Mouse (Mus musculus) heart, embryonic 10.5 days (tissue): ENCODE data around the gene H2-Eb2. TPM values are rescaled to one million over a fixed set of nuclear protein-coding genes. Genes with fewer than 3 reads are reported as not detected.

Source experiments
- DNase-seq: peaks from one replicate; pipeline ENCODE4 v3.0.0-alpha.2; 2017; ENCODE audit warnings: low spot score
- H3K27ac ChIP-seq: fragments of 300-500 bp; sonication (generic); 2 replicates; pipeline ENCODE4 v1.5.1; 2016; ENCODE audit warnings: mild to moderate bottlenecking
- H3K27me3 ChIP-seq: fragments of 300-500 bp; sonication (generic); 2 replicates; pipeline ENCODE4 v1.6.1; 2016; ENCODE audit warnings: mild to moderate bottlenecking; ENCODE audit not compliant: poor library complexity, insufficient read depth, severe bottlenecking
- H3K36me3 ChIP-seq: fragments of 300-500 bp; sonication (generic); 2 replicates; pipeline ENCODE4 v1.6.1; 2016; ENCODE audit warnings: mild to moderate bottlenecking, moderate library complexity
- H3K4me1 ChIP-seq: fragments of 300-500 bp; sonication (generic); 2 replicates; pipeline ENCODE4 v1.6.1; 2016; ENCODE audit warnings: mild to moderate bottlenecking
- H3K4me3 ChIP-seq: fragments of 300-500 bp; sonication (generic); 2 replicates; pipeline ENCODE4 v1.5.1; 2016; ENCODE audit warnings: mild to moderate bottlenecking, moderate library complexity
- H3K9me3 ChIP-seq: fragments of 300-500 bp; sonication (generic); 2 replicates; pipeline ENCODE4 v1.6.1; 2016; ENCODE audit warnings: mild to moderate bottlenecking, moderate library complexity
- WGBS: fragments of 180-500 bp; shearing (Covaris S2); methylation state at CpG from one replicate; pipeline ENCODE4 v1.1.7; 2016; 5-methylcytosine and 5-hydroxymethylcytosine counted together
- polyA plus RNA-seq: library from polyadenylated mRNA; unstranded; fragments of >200 nt; fragmentation: Nextera tagmentation; extraction: Ambion mirVana; gene quantifications from 2 replicates; pipeline ENCODE4 v1.2.1, GENCODE M21; 2016

H2-Eb2 gene
- polyA plus RNA-seq, 1 experiment from 2014 or later = not detected

DNA sequence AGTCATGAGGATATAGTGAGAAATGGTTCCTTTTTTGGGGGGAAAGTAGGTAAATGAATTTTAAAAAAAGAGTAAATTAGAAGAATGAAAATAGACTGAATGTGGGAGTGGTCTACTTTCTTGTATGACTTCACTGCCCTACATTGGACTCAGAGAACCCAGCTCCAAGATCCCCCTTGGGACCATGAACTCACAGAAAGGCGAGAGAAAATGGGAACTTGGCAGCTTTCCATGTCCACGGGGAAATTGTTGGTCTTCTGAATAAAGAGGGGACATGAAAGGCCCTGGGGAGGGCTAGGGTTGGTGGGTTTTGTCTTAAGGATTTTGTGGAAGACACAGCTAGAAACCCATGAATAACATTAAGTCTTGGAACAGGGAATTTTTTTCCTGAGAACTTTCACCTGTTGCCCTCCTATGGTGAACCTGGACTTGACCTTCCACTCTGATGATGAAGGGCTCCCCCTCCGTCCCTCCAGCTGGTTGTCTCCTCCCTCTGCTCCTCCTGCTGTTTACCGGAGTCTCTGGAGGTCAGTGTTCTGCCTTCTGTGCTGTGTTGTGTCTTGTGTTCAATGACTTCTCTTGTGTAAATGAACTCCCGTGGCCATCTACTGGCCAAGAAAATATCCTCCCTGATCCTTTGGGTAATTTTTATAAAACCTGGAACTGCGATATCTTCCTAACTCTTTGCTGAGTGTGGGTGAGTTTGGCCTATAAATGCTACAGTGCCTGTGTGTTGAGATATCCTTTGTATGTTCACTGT is 52.2 kb downstream of the H2-Eb2 start:
- H3K4me1 ChIP-seq = no peaks in the 10 kb centered on the region
- no peaks in the 10 kb centered on the region for H3K36me3 ChIP-seq
- WGBS = 64% methylated on average over 6 of the region's 6 CpGs
- H3K27ac ChIP-seq = no peak overlapping the region
- H3K27me3 ChIP-seq = peaks cover 8% of the 10 kb centered on the region; the same call in 1 of the 2 replicates
- H3K9me3 ChIP-seq = no peaks in the 10 kb centered on the region
- DNase-seq = no peak
- no peak overlapping the region for H3K4me3 ChIP-seq

DNA sequence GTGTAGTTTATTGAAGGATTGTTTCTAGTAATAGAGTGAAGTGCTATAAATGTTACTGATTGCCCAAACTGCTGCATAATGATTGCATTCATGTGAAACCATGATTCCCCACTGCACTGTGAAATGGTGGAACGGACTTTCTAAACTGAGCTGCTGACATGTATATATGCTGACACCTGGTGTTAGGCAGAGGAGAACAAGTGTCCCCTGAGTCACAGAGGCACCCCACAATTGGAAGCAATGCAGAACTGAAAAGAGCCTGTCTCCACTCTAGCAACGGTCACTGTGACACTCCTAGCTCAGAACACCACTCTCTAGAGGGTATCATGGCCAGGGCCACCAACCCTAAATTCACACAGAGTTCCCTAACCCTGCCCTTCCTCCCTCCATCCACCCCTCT is 53.3 kb downstream of the H2-Eb2 start:
- 68% methylated on average over 2 of the region's 2 CpGs for WGBS
- H3K4me3 ChIP-seq = no peak overlapping the region
- no peaks in the 10 kb centered on the region for H3K4me1 ChIP-seq
- H3K9me3 ChIP-seq = no peaks in the 10 kb centered on the region
- H3K27me3 ChIP-seq = peaks cover 7% of the 10 kb centered on the region; the same call in 1 of the 2 replicates
- no peaks in the 10 kb centered on the region for H3K36me3 ChIP-seq
- no peak overlapping the region for H3K27ac ChIP-seq
- DNase-seq = no peak

DNA sequence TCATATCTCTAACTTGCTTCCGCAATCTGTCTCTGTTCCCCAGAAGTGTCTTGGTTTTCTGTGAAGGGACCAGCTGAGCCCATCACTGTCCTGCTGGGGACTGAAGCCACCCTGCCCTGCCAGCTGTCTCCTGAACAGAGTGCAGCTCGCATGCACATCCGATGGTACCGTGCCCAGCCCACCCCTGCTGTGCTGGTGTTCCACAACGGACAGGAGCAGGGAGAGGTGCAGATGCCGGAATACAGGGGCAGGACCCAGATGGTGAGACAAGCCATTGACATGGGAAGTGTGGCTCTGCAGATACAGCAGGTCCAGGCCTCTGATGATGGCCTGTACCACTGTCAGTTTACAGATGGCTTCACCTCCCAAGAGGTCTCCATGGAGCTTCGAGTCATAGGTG is 54.0 kb downstream of the H2-Eb2 start:
- H3K27me3 ChIP-seq = no peaks in the 10 kb centered on the region; the same call in 1 of the 2 replicates
- 80% methylated on average over 7 of the region's 7 CpGs for WGBS
- H3K27ac ChIP-seq = no peak overlapping the region
- DNase-seq = no peak
- no peaks in the 10 kb centered on the region for H3K9me3 ChIP-seq
- no peaks in the 10 kb centered on the region for H3K4me1 ChIP-seq
- no peak overlapping the region for H3K4me3 ChIP-seq
- H3K36me3 ChIP-seq = no peaks in the 10 kb centered on the region

DNA sequence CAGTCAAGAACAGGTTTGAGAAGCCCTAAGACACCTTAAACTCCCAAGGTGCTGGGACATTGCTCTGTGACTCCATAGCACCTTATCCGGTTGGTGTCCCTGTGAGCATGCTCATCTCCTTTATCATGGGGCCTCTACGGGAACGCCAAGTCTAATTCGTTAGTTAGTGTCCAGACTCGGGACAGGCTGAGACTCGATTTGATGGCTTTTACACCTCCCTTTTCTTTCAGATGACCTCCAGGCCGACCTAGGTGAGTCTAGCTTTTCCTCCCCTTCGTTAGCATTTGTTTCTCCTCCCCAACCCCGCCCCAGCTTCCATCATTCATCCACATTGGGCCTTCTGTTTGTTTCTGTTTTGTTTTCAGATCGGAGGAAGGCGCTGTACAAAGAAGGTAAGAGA is 56.4 kb downstream of the H2-Eb2 start:
- no peak overlapping the region for H3K4me3 ChIP-seq
- 69% methylated on average over 11 of the region's 11 CpGs for WGBS
- no peak overlapping the region for H3K27ac ChIP-seq

GRCm38 (mm10) chr17:34383212-34383611 is 57.7 kb downstream of the H2-Eb2 start:
- Histone ChIP-seq H3K27me3 (0 out of 2 replicates have a peak, but pooled peaks cover 4% of the 10 kb centered on the region), H3K4me3 (no peak overlapping the region), H3K4me1 (no peaks in the 10 kb centered on the region), H3K36me3 (no peaks in the 10 kb centered on the region), H3K27ac (no peak overlapping the region), H3K9me3 (no peaks in the 10 kb centered on the region)
- WGBS = 74% methylated on average over 7 of the region's 7 CpGs
- DNase-seq = no peak

More for the DNA sequence above, 56.4 kb downstream of the H2-Eb2 start:
- H3K36me3 ChIP-seq = no peaks in the 10 kb centered on the region
- no peaks in the 10 kb centered on the region for H3K4me1 ChIP-seq
- 0 out of 2 replicates have a peak, but pooled peaks cover 4% of the 10 kb centered on the region for H3K27me3 ChIP-seq
- DNase-seq = no peak
- no peaks in the 10 kb centered on the region for H3K9me3 ChIP-seq

GRCm38 (mm10) chr17:34384699-34385098 is 59.2 kb downstream of the H2-Eb2 start:
- H3K4me3 ChIP-seq = no peak overlapping the region
- no peak for DNase-seq
- peaks cover 8% of the 10 kb centered on the region; the same call in 1 of the 2 replicates for H3K27me3 ChIP-seq
- H3K4me1 ChIP-seq = no peaks in the 10 kb centered on the region
- no peaks in the 10 kb centered on the region for H3K9me3 ChIP-seq
- 64% methylated on average over 3 of the region's 3 CpGs for whole genome bisulfite sequencing
- no peaks in the 10 kb centered on the region for H3K36me3 ChIP-seq
- H3K27ac ChIP-seq = no peak overlapping the region

- Histone ChIP-seq H3K27ac (no peak overlapping the region), H3K4me1 (no peaks in the 10 kb centered on the region), H3K36me3 (no peaks in the 10 kb centered on the region), H3K9me3 (no peaks in the 10 kb centered on the region), H3K27me3 (peaks cover 21% of the 10 kb centered on the region), H3K4me3 (no peak overlapping the region)
- no peak for DNase-seq
- WGBS = 64% methylated on average over 2 of the region's 2 CpGs
These were observed 61.2 kb downstream of the H2-Eb2 start for GRCm38 (mm10) chr17:34386656-34387055.

DNA sequence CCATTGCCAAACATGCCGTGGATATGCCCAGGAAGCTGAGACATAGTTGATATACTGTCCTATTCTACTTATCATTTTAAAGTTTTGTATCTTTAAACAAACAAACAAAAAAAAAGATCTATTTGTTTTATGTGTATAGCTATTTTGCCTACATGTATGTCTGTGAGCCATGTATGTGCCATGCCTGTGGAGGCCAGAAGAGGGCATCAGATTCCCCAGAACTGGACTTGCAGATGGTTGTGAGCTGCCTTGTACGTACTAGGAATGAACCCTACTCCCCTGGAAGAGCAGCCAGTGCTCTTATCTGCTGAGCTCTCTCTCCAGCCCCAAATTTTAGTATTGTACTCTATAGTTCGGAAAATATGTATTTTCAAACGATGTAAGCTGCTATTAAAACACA is 63.0 kb downstream of the H2-Eb2 start:
- peaks cover 28% of the 10 kb centered on the region for H3K27me3 ChIP-seq
- 0 out of 2 replicates have a peak, but pooled peaks cover 8% of the 10 kb centered on the region for H3K4me1 ChIP-seq
- H3K36me3 ChIP-seq = no peaks in the 10 kb centered on the region
- H3K9me3 ChIP-seq = no peaks in the 10 kb centered on the region
- H3K27ac ChIP-seq = no peak overlapping the region
- 39% methylated on average over 4 of the region's 4 CpGs for WGBS
- no peak overlapping the region for H3K4me3 ChIP-seq
- no peak for DNase-seq

Other genes with a start within 250 kb of the H2-Eb2 start
- gene H2-Oa, start 233.3 kb upstream of the H2-Eb2 start, polyA plus RNA-seq = 0.62 and 0.84 TPM in 2 replicates
- gene H2-DMa, start 206.1 kb upstream of the H2-Eb2 start, polyA plus RNA-seq = 4.2 and 7.1 TPM in 2 replicates
- 77.6 and 101 TPM in 2 replicates for gene Brd2, start 203.0 kb upstream of the H2-Eb2 start, polyA plus RNA-seq
- 0.18 TPM in 1 of 2 replicates, not detected in the other for gene H2-DMb2, start 182.4 kb upstream of the H2-Eb2 start, polyA plus RNA-seq
- gene H2-DMb1, start 172.6 kb upstream of the H2-Eb2 start, polyA plus RNA-seq = 0.23 and 0.29 TPM in 2 replicates
- 0.84 and 1.2 TPM in 2 replicates for gene Tap1, start 138.1 kb upstream of the H2-Eb2 start, polyA plus RNA-seq
- 0.41 and 0.60 TPM in 2 replicates for gene Psmb9, start 137.9 kb upstream of the H2-Eb2 start, polyA plus RNA-seq
- gene Psmb8, start 127.9 kb upstream of the H2-Eb2 start, polyA plus RNA-seq = 0.86 and 0.87 TPM in 2 replicates
- gene Tap2, start 122.1 kb upstream of the H2-Eb2 start, polyA plus RNA-seq = 0.48 and 0.51 TPM in 2 replicates
- not detected in 2 replicates for gene H2-Ob, start 86.8 kb upstream of the H2-Eb2 start, polyA plus RNA-seq
- gene H2-Ab1, start 68.0 kb upstream of the H2-Eb2 start, polyA plus RNA-seq = 13.2 and 14.6 TPM in 2 replicates
- 0.11 TPM in 1 of 2 replicates, not detected in the other for gene H2-Aa, start 37.8 kb upstream of the H2-Eb2 start, polyA plus RNA-seq
- gene H2-Eb1, start 19.8 kb upstream of the H2-Eb2 start, polyA plus RNA-seq = 1.4 TPM in 2 replicates
- gene Btnl2, start 29.2 kb downstream of the H2-Eb2 start, polyA plus RNA-seq = 0.05 TPM in 1 of 2 replicates, not detected in the other
- gene Btnl1, start 51.5 kb downstream of the H2-Eb2 start, polyA plus RNA-seq = not detected in 2 replicates
- gene BC051142, start 73.2 kb downstream of the H2-Eb2 start, polyA plus RNA-seq = 0.14 and 0.15 TPM in 2 replicates
- not detected in 2 replicates for gene Btnl4, start 151.7 kb downstream of the H2-Eb2 start, polyA plus RNA-seq
- gene Btnl6, start 191.7 kb downstream of the H2-Eb2 start, polyA plus RNA-seq = not detected in 2 replicates
- 6.4 and 8.4 TPM in 2 replicates for gene Notch4, start 238.6 kb downstream of the H2-Eb2 start, polyA plus RNA-seq